Mouse (Mus musculus): ENCODE measurements around the gene Rassf1.

The Rassf1 gene

DNA sequence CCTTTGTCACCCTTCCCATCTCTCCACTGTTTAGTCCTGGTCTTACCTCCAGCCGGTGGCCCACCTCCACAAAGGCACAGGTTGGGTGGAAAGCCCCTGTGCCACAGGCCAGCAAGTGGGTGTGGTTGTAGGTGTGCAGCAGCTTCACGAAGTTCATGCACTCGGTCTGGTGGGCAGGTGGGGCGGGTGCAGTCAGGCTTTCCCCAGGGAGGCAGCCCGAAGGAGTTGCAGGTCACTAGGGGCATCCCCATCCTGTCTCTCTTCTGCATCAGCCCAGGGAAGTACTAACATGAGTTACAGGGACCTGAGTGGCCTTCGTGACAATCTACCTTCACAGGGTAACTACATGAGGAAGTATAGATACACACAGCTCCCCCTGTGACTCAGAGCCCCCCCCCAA is 51.9 kb downstream of the Rassf1 start:
- no peak for DNase-seq (ENCODE audit: low read depth)

DNA sequence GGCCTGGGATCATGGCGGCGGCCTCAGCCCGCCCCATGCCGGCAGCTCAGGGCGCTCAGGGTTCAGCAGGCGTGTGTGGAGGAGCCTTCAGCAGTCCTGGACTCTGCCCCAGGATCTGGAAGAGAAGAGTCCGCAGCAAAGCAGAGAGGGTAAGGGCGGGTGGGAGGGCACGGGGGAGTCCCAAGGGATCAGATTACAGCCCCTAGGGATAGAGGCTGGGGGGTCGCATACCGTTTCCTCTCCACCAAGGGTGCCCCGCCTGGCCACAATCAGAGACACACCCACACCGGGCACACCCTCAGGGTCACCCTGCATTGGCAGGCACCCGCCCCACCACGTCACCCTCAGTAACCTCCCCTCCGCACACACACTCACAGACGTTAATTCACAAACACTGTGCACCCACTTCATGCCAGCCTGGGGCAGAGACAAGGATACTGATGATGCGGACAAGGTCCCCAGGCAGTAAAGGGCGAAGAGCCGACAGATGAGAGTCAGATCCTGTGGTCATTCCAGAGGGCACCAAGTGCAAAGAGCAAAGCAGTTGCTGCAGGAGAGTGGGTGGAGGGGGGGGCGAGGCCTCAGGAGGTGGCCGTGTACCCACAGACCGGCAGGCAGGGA is 53.8 kb downstream of the Rassf1 start:
- no peak for DNase-seq (ENCODE audit: low read depth)

DNA sequence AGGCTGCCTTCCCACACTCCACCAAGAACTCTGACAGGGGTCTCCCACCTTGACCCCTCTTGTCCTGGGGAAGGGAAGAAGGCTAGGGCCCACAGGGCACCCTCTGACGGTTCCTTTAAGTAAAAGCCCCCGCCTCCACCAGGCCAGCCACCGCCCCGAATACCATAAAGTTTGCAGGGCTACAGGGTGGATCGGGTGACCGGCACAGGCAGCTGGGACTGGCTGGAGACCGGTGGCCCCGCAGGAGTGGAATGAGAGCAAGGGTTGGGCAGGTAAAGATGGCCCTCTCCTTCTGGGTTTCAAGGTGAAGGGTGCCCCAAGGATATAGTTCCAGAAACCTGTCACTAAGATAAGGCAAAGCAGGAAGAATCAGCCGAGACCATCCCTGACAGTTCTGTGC is 55.2 kb downstream of the Rassf1 start:
- no peak for DNase-seq (ENCODE audit: low read depth)

DNA sequence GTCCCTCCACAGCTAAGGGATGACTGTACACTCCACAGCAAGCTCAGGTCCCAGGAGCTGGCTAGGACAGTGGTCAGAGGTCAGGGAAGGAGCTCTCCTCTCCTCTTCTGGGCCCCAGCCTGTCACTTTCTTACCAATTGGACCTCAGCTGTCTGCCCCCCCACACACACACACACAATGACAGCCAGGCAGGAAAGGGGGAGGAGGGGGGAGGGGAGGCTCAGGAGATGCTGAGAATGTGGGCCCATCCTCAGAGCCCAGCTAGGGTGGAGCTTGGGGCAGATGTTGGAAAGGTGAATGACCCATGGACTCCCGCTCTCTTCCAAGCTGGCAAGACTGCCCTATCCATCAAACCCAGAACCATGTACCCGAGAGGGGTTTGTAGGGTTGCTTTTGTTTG is 55.7 kb downstream of the Rassf1 start:
- no peak for DNase-seq (ENCODE audit: low read depth)

DNA sequence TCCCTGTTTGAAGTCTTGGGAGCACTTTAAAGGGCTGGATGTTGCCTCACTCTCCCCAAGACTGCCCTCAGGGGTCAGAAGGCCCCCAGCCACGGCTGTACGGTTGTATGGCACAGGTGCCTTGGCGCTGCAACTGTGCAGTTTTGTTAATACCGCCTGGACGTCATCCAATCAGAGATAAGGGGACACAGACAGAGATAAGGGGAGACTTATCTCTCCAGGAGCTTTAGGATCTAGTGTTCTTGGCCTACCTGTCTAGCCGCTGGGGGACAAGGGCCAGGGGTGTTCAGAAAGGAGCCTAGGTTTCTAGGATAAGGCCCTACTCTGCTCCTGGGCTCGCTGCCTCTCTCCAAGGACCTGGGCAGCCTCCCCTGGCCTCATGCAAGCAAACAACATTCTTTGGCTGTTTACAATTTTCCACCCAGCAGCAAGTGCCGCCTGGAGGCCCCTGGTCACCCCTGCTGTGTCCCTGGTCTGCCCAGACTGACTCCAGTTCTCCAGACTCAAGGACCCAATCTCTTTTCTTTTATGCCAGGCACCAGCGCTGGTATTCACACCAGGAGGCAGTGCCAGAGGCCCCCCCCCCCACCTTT is 56.4 kb downstream of the Rassf1 start:
- no peak for DNase-seq (ENCODE audit: low read depth)

DNA sequence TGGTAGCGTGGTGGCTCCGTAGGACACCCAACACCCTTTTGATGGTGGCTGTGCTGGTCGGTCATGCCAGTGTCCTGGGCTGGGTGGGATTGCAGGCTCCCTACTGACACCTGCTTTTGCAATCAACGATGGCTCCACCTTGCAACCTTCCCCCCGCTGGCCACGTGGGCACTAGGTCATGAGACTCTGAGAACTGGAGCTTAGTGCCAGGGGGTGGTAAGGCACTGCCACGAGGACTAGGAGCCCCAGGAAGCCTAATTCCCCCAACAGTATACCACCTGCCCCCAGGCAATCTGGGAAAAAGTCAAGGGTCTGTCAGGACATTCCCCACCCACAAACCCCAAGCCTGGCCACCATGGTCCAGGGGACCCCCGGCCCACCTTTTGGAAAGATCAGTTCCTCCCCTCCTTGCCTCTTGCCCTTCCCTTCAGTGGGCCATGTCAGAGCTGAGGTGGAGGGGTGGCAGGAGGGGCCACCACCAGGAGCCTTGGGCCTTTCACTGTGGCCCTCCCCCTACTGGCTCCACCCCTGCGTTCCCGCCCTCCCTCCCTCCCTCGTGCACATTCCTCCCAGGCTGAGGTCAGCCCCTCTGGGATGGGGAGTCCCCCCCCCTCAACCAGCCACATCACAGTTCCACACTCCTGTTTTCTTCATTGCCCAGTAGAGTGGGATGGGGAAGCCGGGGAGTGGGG is 57.5 kb downstream of the Rassf1 start, which contains the start of gene Sema3b:
Sema3b (minus strand) TSS at position 489 of the 692 bp plus-strand sequence.
- DNase-seq (ENCODE audit: low read depth): no peak

DNA sequence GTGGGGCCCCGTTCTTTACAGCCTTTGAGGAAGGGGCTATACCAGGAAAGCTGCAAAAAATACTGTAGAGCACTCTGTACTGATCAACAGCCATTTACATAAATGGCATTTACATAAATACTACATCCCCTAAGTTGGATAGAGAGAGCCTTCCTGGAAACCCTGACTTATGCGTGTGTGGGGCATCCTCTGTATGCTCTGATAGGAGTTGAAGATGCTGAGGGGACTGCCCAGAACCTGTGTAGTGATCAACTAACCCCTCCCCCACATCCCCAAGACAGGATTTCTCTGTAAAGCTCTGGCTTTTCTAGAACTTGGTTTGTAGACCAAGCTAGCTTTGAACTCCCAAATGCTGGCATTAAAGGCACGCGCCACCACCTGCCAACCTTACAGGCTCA is 58.1 kb downstream of the Rassf1 start:
- no peak for DNase-seq (ENCODE audit: low read depth)

DNA sequence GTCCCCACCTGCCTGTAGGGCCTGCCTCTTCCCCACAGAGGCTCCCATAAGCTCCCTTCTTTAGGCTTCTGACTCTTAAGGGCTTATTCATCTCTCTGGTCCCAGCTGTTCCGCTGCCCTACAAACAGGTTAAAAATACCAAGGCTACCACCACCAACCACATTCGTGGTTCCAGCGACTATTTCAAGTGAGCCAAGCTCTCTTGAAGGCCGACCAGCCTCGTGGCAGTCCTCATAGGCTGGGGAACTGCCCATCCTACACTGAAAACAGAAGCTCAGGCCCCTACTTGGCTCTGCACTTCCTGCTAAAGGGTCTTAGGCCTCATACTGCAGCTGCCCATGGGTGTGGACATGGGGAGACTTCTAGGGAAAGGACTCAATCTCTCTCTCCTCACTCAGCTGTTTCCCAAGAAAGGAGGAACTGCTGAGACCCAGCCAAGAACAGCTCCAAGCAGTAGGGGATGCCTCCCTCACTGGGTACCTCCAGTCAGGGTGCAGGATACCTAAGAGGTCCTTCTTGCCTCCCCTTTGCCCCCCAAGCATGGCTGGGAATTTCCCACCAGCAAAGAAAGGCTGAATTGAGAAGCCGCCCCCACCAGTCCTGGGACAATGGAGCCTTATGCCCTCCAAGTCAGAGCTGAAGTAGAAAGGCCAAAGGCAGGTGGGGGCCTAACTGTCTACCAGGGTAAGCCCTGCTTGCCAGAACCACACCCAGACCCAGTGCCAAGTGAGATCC is 60.3 kb downstream of the Rassf1 start:
- peak; percentile 52 for DNase-seq (ENCODE audit: low read depth)

Measured in 416B (cell line).